Mouse (Mus musculus): ENCODE data around the gene Hist1h2an. TPM values are rescaled to one million over a fixed set of nuclear protein-coding genes. Genes with fewer than 3 reads are reported as not detected.

The Hist1h2an gene
- total and polyA plus RNA-seq, 2 experiments from 2014 or later, result 1.8 to 677 TPM

DNA sequence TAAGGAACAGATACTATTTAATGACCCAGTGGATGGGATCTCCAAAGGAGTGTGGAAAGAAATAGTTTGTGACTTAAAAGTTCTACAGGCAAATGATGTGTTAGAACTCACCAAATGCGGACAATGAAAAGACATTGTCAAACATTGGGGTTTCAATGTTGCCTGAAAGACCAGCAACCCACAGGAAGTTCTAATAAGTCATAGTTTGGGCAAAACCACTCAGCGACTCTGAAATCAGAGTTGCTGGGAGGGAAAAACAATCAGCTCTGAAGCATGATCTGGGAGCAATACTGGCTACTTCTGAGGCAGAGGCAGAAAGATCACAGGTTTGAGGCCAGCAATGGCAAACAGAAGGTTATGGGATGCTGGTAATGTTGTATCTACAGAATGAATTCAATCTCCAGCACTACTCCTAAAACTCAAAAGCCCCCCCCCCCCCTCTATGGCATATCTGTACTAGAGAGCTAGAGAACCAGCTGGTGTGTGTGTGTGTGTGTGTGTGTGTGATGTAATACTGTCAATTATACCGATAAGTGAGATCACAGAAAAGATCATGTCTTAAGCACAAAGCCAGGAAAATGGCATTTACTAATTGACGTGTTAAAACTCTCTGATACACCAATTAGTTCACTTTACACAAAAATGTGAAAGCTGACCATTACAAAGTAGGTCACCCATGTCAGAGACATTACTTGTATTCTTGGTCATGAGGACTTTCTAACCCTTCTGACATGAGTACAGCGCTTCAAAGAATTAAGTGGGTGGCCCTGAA is 37.4 kb downstream of the Hist1h2an start:
- peak overlapping the region; percentile 46 for H3K9ac ChIP-seq (replicated peaks; ENCODE audit: low read depth, low read length)
- DNase-seq (ENCODE audit: low spot score) (no peak), ATAC-seq (ENCODE audit: insufficient read depth, low read depth) (no peak)
- no peaks in the 10 kb centered on the region for H3K9me3 ChIP-seq (replicated peaks; ENCODE audit: control insufficient read depth, low read length)
- no peaks in the 10 kb centered on the region for H3K27me3 ChIP-seq (ENCODE audit: control insufficient read depth, insufficient read depth, low read length)
- peak overlapping the region; percentile 67 for H3K4me2 ChIP-seq (ENCODE audit: low read depth, low read length)
- 15% methylated on average over 5 of the region's 5 CpGs for WGBS
- TF ChIP-seq CTCF (IDR thresholded peaks at IDR 0.05; ENCODE audit: low read depth) (no peak), EP300 (IDR thresholded peaks at IDR 0.05; ENCODE audit: low read depth) (no peak)
- H3K36me3 ChIP-seq (replicated peaks; ENCODE audit: control insufficient read depth, insufficient read depth, low read length), result no peaks in the 10 kb centered on the region
- H3K27ac ChIP-seq (ENCODE audit: low read depth), result peak overlapping the region; percentile 72
- peaks cover 18% of the 10 kb centered on the region for H3K4me1 ChIP-seq (ENCODE audit: control insufficient read depth, insufficient read depth)
- peak overlapping the region; percentile 48 for H3K4me3 ChIP-seq (ENCODE audit: low read depth, low read length)

DNA sequence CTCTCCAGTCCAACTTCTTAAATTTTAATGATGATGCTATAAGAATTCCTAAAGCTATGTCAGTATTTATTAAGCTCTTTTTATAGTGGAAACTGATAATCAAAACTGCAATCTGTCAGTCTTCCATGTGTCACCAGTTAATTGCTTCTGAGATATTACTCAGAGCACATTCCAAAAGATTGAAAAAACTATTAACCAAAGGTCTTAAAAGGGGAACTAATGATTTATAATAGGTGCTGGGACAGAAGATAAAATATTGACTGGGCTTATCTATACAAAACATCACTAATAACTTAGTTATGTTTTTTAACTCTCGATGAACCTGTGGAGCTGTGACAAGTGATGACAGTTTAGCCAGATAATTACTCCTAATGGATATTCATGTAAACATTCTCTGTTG is 42.0 kb downstream of the Hist1h2an start:
- DNase-seq (ENCODE audit: low spot score), result no peak

More for the DNA sequence above, 42.0 kb downstream of the Hist1h2an start:
- no peak overlapping the region for H3K4me3 ChIP-seq (ENCODE audit: low read depth, low read length)
- H3K4me1 ChIP-seq (ENCODE audit: control insufficient read depth, insufficient read depth), result peaks cover 11% of the 10 kb centered on the region; the same call in 1 of the 2 replicates
- WGBS, result 56% methylated on average over 1 of the region's 1 CpGs
- TF ChIP-seq EP300 (IDR thresholded peaks at IDR 0.05; ENCODE audit: low read depth) (no peak), CTCF (IDR thresholded peaks at IDR 0.05; ENCODE audit: low read depth) (no peak)
- H3K27me3 ChIP-seq (ENCODE audit: control insufficient read depth, insufficient read depth, low read length), result no peaks in the 10 kb centered on the region
- no peaks in the 10 kb centered on the region for H3K9me3 ChIP-seq (replicated peaks; ENCODE audit: control insufficient read depth, low read length)
- H3K36me3 ChIP-seq (replicated peaks; ENCODE audit: control insufficient read depth, insufficient read depth, low read length), result no peaks in the 10 kb centered on the region
- no peak overlapping the region for H3K27ac ChIP-seq (ENCODE audit: low read depth)
- ATAC-seq (ENCODE audit: insufficient read depth, low read depth), result no peak
- H3K4me2 ChIP-seq (ENCODE audit: low read depth, low read length), result no peak overlapping the region
- H3K9ac ChIP-seq (replicated peaks; ENCODE audit: low read depth, low read length), result no peak overlapping the region

Small RNA genes lying within 50 kb of the gene (microRNA-seq; reads per million reads assigned to microRNA genes)
- gene Gm19658, result not detected
- not detected for gene Gm44346
- gene Gm44454, result not detected
- not detected for gene Gm44466

Other genes with a start within 250 kb of the Hist1h2an start
- gene Olfr1366, start 244.4 kb downstream of the Hist1h2an start, total RNA-seq (2014; rRNA removed; ENCODE audit: low replicate concordance), result not detected in 2 replicates
- not detected in 2 replicates for gene Olfr1366, start 244.4 kb downstream of the Hist1h2an start, polyA plus RNA-seq (2015; fragmentation: Nextera tagmentation; extraction: Ambion mirVana)
- not detected in 2 replicates for gene Olfr1535, start 227.3 kb downstream of the Hist1h2an start, total RNA-seq (2014; rRNA removed; ENCODE audit: low replicate concordance)
- gene Olfr1535, start 227.3 kb downstream of the Hist1h2an start, polyA plus RNA-seq (2015; fragmentation: Nextera tagmentation; extraction: Ambion mirVana), result 0.03 TPM in 1 of 2 replicates, not detected in the other
- gene Olfr1364, start 205.5 kb downstream of the Hist1h2an start, total RNA-seq (2014; rRNA removed; ENCODE audit: low replicate concordance), result not detected in 2 replicates
- not detected in 2 replicates for gene Olfr1364, start 205.5 kb downstream of the Hist1h2an start, polyA plus RNA-seq (2015; fragmentation: Nextera tagmentation; extraction: Ambion mirVana)
- gene Olfr1362, start 173.2 kb downstream of the Hist1h2an start, total RNA-seq (2014; rRNA removed; ENCODE audit: low replicate concordance), result not detected in 2 replicates
- gene Olfr1362, start 173.2 kb downstream of the Hist1h2an start, polyA plus RNA-seq (2015; fragmentation: Nextera tagmentation; extraction: Ambion mirVana), result not detected in 2 replicates
- gene Olfr11, start 144.7 kb downstream of the Hist1h2an start, total RNA-seq (2014; rRNA removed; ENCODE audit: low replicate concordance), result not detected in 2 replicates
- not detected in 2 replicates for gene Olfr11, start 144.7 kb downstream of the Hist1h2an start, polyA plus RNA-seq (2015; fragmentation: Nextera tagmentation; extraction: Ambion mirVana)
- not detected in 2 replicates for gene Olfr1361, start 123.8 kb downstream of the Hist1h2an start, total RNA-seq (2014; rRNA removed; ENCODE audit: low replicate concordance)
- gene Olfr1361, start 123.8 kb downstream of the Hist1h2an start, polyA plus RNA-seq (2015; fragmentation: Nextera tagmentation; extraction: Ambion mirVana), result not detected in 2 replicates
- gene Olfr1360, start 109.8 kb downstream of the Hist1h2an start, total RNA-seq (2014; rRNA removed; ENCODE audit: low replicate concordance), result not detected in 2 replicates
- gene Olfr1360, start 109.8 kb downstream of the Hist1h2an start, polyA plus RNA-seq (2015; fragmentation: Nextera tagmentation; extraction: Ambion mirVana), result not detected in 2 replicates
- not detected in 2 replicates for gene Olfr1359, start 89.1 kb downstream of the Hist1h2an start, total RNA-seq (2014; rRNA removed; ENCODE audit: low replicate concordance)
- gene Olfr1359, start 89.1 kb downstream of the Hist1h2an start, polyA plus RNA-seq (2015; fragmentation: Nextera tagmentation; extraction: Ambion mirVana), result not detected in 2 replicates
- 431 and 666 TPM in 2 replicates for gene Hist1h2bl, start 71.1 kb downstream of the Hist1h2an start, total RNA-seq (2014; rRNA removed; ENCODE audit: low replicate concordance)
- gene Hist1h2bl, start 71.1 kb downstream of the Hist1h2an start, polyA plus RNA-seq (2015; fragmentation: Nextera tagmentation; extraction: Ambion mirVana), result 0.55 and 0.98 TPM in 2 replicates
- gene Hist1h2ai, start 70.8 kb downstream of the Hist1h2an start, total RNA-seq (2014; rRNA removed; ENCODE audit: low replicate concordance), result 828 and 1,538 TPM in 2 replicates
- gene Hist1h2ai, start 70.8 kb downstream of the Hist1h2an start, polyA plus RNA-seq (2015; fragmentation: Nextera tagmentation; extraction: Ambion mirVana), result 3.6 and 4.3 TPM in 2 replicates
- gene Hist1h3h, start 69.6 kb downstream of the Hist1h2an start, total RNA-seq (2014; rRNA removed; ENCODE audit: low replicate concordance), result 1,332 and 1,437 TPM in 2 replicates
- gene Hist1h3h, start 69.6 kb downstream of the Hist1h2an start, polyA plus RNA-seq (2015; fragmentation: Nextera tagmentation; extraction: Ambion mirVana), result 1.8 TPM in 1 of 2 replicates, not detected in the other
- gene Hist1h2bm, start 65.2 kb downstream of the Hist1h2an start, total RNA-seq (2014; rRNA removed; ENCODE audit: low replicate concordance), result 1,438 and 1,618 TPM in 2 replicates
- gene Hist1h2bm, start 65.2 kb downstream of the Hist1h2an start, polyA plus RNA-seq (2015; fragmentation: Nextera tagmentation; extraction: Ambion mirVana), result 0.60 and 0.90 TPM in 2 replicates
- gene Hist1h4j, start 52.2 kb downstream of the Hist1h2an start, total RNA-seq (2014; rRNA removed; ENCODE audit: low replicate concordance), result 962 and 1,129 TPM in 2 replicates
- 0.20 and 0.27 TPM in 2 replicates for gene Hist1h4j, start 52.2 kb downstream of the Hist1h2an start, polyA plus RNA-seq (2015; fragmentation: Nextera tagmentation; extraction: Ambion mirVana)
- 470 and 1,132 TPM in 2 replicates for gene Hist1h4k, start 36.7 kb downstream of the Hist1h2an start, total RNA-seq (2014; rRNA removed; ENCODE audit: low replicate concordance)
- 0.55 and 1.4 TPM in 2 replicates for gene Hist1h4k, start 36.7 kb downstream of the Hist1h2an start, polyA plus RNA-seq (2015; fragmentation: Nextera tagmentation; extraction: Ambion mirVana)
- gene Hist1h2ak, start 33.4 kb downstream of the Hist1h2an start, total RNA-seq (2014; rRNA removed; ENCODE audit: low replicate concordance), result 128 and 633 TPM in 2 replicates
- gene Hist1h2ak, start 33.4 kb downstream of the Hist1h2an start, polyA plus RNA-seq (2015; fragmentation: Nextera tagmentation; extraction: Ambion mirVana), result 10.3 and 10.7 TPM in 2 replicates
- gene Hist1h2bn, start 33.1 kb downstream of the Hist1h2an start, total RNA-seq (2014; rRNA removed; ENCODE audit: low replicate concordance), result 1,069 and 1,692 TPM in 2 replicates
- gene Hist1h2bn, start 33.1 kb downstream of the Hist1h2an start, polyA plus RNA-seq (2015; fragmentation: Nextera tagmentation; extraction: Ambion mirVana), result 0.94 and 2.5 TPM in 2 replicates
- 356 and 550 TPM in 2 replicates for gene Hist1h1b, start 6.6 kb downstream of the Hist1h2an start, total RNA-seq (2014; rRNA removed; ENCODE audit: low replicate concordance)
- 4.7 and 5.4 TPM in 2 replicates for gene Hist1h1b, start 6.6 kb downstream of the Hist1h2an start, polyA plus RNA-seq (2015; fragmentation: Nextera tagmentation; extraction: Ambion mirVana)
- gene Hist1h3i, start 3.8 kb downstream of the Hist1h2an start, total RNA-seq (2014; rRNA removed; ENCODE audit: low replicate concordance), result 602 and 1,805 TPM in 2 replicates
- gene Hist1h3i, start 3.8 kb downstream of the Hist1h2an start, polyA plus RNA-seq (2015; fragmentation: Nextera tagmentation; extraction: Ambion mirVana), result 21.5 and 25.8 TPM in 2 replicates
- 250 and 332 TPM in 2 replicates for gene Hist1h2bp, start 243 bp upstream of the Hist1h2an start, total RNA-seq (2014; rRNA removed; ENCODE audit: low replicate concordance)
- gene Hist1h2bp, start 243 bp upstream of the Hist1h2an start, polyA plus RNA-seq (2015; fragmentation: Nextera tagmentation; extraction: Ambion mirVana), result 0.34 and 0.55 TPM in 2 replicates
- 1,204 and 1,722 TPM in 2 replicates for gene Hist1h2bq, start 23.0 kb upstream of the Hist1h2an start, total RNA-seq (2014; rRNA removed; ENCODE audit: low replicate concordance)
- 5.6 and 6.3 TPM in 2 replicates for gene Hist1h2bq, start 23.0 kb upstream of the Hist1h2an start, polyA plus RNA-seq (2015; fragmentation: Nextera tagmentation; extraction: Ambion mirVana)
- gene Hist1h2ao, start 23.2 kb upstream of the Hist1h2an start, total RNA-seq (2014; rRNA removed; ENCODE audit: low replicate concordance), result not detected in 2 replicates
- not detected in 2 replicates for gene Hist1h2ao, start 23.2 kb upstream of the Hist1h2an start, polyA plus RNA-seq (2015; fragmentation: Nextera tagmentation; extraction: Ambion mirVana)
- 1.1 and 2.7 TPM in 2 replicates for gene Hist1h4m, start 24.5 kb upstream of the Hist1h2an start, total RNA-seq (2014; rRNA removed; ENCODE audit: low replicate concordance)
- gene Hist1h4m, start 24.5 kb upstream of the Hist1h2an start, polyA plus RNA-seq (2015; fragmentation: Nextera tagmentation; extraction: Ambion mirVana), result not detected in 2 replicates
- gene Hist1h4n, start 45.0 kb upstream of the Hist1h2an start, total RNA-seq (2014; rRNA removed; ENCODE audit: low replicate concordance), result 3,661 and 3,822 TPM in 2 replicates
- gene Hist1h4n, start 45.0 kb upstream of the Hist1h2an start, polyA plus RNA-seq (2015; fragmentation: Nextera tagmentation; extraction: Ambion mirVana), result 2.0 and 2.4 TPM in 2 replicates
- 1,615 and 1,927 TPM in 2 replicates for gene Hist1h2ap, start 46.3 kb upstream of the Hist1h2an start, total RNA-seq (2014; rRNA removed; ENCODE audit: low replicate concordance)
- gene Hist1h2ap, start 46.3 kb upstream of the Hist1h2an start, polyA plus RNA-seq (2015; fragmentation: Nextera tagmentation; extraction: Ambion mirVana), result 664 and 726 TPM in 2 replicates
- 929 and 1,160 TPM in 2 replicates for gene Hist1h2br, start 46.5 kb upstream of the Hist1h2an start, total RNA-seq (2014; rRNA removed; ENCODE audit: low replicate concordance)
- gene Hist1h2br, start 46.5 kb upstream of the Hist1h2an start, polyA plus RNA-seq (2015; fragmentation: Nextera tagmentation; extraction: Ambion mirVana), result 5.2 and 6.5 TPM in 2 replicates
- gene Zfp184, start 157.9 kb upstream of the Hist1h2an start, total RNA-seq (2014; rRNA removed; ENCODE audit: low replicate concordance), result 1.1 and 1.7 TPM in 2 replicates
- 2.1 and 2.6 TPM in 2 replicates for gene Zfp184, start 157.9 kb upstream of the Hist1h2an start, polyA plus RNA-seq (2015; fragmentation: Nextera tagmentation; extraction: Ambion mirVana)
- gene Pom121l2, start 194.0 kb upstream of the Hist1h2an start, total RNA-seq (2014; rRNA removed; ENCODE audit: low replicate concordance), result not detected in 2 replicates
- not detected in 2 replicates for gene Pom121l2, start 194.0 kb upstream of the Hist1h2an start, polyA plus RNA-seq (2015; fragmentation: Nextera tagmentation; extraction: Ambion mirVana)
- 14.0 TPM in 1 of 2 replicates, not detected in the other for gene Prss16, start 222.5 kb upstream of the Hist1h2an start, total RNA-seq (2014; rRNA removed; ENCODE audit: low replicate concordance)
- 0.05 and 0.14 TPM in 2 replicates for gene Prss16, start 222.5 kb upstream of the Hist1h2an start, polyA plus RNA-seq (2015; fragmentation: Nextera tagmentation; extraction: Ambion mirVana)
- 48.9 and 128 TPM in 2 replicates for gene Hist1h2ah, start 248.3 kb upstream of the Hist1h2an start, total RNA-seq (2014; rRNA removed; ENCODE audit: low replicate concordance)
- 1.9 TPM in 1 of 2 replicates, not detected in the other for gene Hist1h2ah, start 248.3 kb upstream of the Hist1h2an start, polyA plus RNA-seq (2015; fragmentation: Nextera tagmentation; extraction: Ambion mirVana)
- gene Hist1h2bk, start 248.7 kb upstream of the Hist1h2an start, total RNA-seq (2014; rRNA removed; ENCODE audit: low replicate concordance), result 563 and 573 TPM in 2 replicates
- gene Hist1h2bk, start 248.7 kb upstream of the Hist1h2an start, polyA plus RNA-seq (2015; fragmentation: Nextera tagmentation; extraction: Ambion mirVana), result 0.34 TPM in 1 of 2 replicates, not detected in the other

Measured in heart, postnatal 0 days (tissue).